Mouse (Mus musculus) ES-Bruce4 (cell line): ENCODE results near the gene Bbof1. TPM values are rescaled to one million over a fixed set of nuclear protein-coding genes. Genes with fewer than 3 reads are reported as not detected.
A peak's percentile ranks its signal among the peaks of the same experiment; 100 is the strongest.

Experiments used
- H3K27ac ChIP-seq: 2 replicates; pipeline ENCODE4 v1.5.1; 2012; ENCODE audit warnings: low read length, inconsistent platforms; ENCODE audit not compliant: insufficient read depth
- H3K27me3 ChIP-seq: 2 replicates; pipeline ENCODE4 v1.6.1; 2012; ENCODE audit warnings: mild to moderate bottlenecking, low read length, inconsistent platforms; ENCODE audit not compliant: control insufficient read depth, poor library complexity, insufficient read depth, severe bottlenecking
- H3K36me3 ChIP-seq: 2 replicates; pipeline ENCODE4 v1.6.1; 2012; ENCODE audit warnings: inconsistent platforms, mild to moderate bottlenecking, low read length, moderate library complexity; ENCODE audit not compliant: control insufficient read depth, poor library complexity, insufficient read depth, severe bottlenecking
- H3K4me1 ChIP-seq: one replicate; pipeline ENCODE4 v1.8.1; 2011; ENCODE audit warnings: low read length; ENCODE audit not compliant: control insufficient read depth, insufficient read depth
- H3K4me3 ChIP-seq: 2 replicates; pipeline ENCODE4 v1.5.1; 2011; ENCODE audit warnings: low read depth, mild to moderate bottlenecking, low read length
- H3K9ac ChIP-seq: 2 replicates; pipeline ENCODE4 v1.6.1; 2012; ENCODE audit warnings: low read depth, mild to moderate bottlenecking, inconsistent platforms; ENCODE audit not compliant: poor library complexity, severe bottlenecking
- H3K9me3 ChIP-seq: replicated peaks from 2 replicates; pipeline ENCODE4 v1.6.1; 2012; ENCODE audit warnings: mild to moderate bottlenecking, low read length, inconsistent platforms; ENCODE audit not compliant: control insufficient read depth, poor library complexity, insufficient read depth, severe bottlenecking
- CTCF ChIP-seq: IDR thresholded peaks from one replicate; pipeline ENCODE4 v1.8.1; 2011; ENCODE audit warnings: low read depth, low read length
- EP300 ChIP-seq: IDR thresholded peaks from 2 replicates; pipeline ENCODE4 v1.6.1; 2011; ENCODE audit warnings: low read depth, low read length; ENCODE audit not compliant: insufficient read depth
- POLR2A ChIP-seq: IDR thresholded peaks from one replicate; pipeline ENCODE4 v1.8.1; 2011; ENCODE audit warnings: low read length; ENCODE audit not compliant: insufficient read depth
- polyA plus RNA-seq: library from polyadenylated mRNA; stranded (reverse); fragments of >200 nt; gene quantifications from 2 replicates; pipeline ENCODE4 v1.2.4, GENCODE M21; 2011; ENCODE audit warnings: low read depth; ENCODE audit not compliant: missing spikeins, insufficient read depth, insufficient read length

The Bbof1 gene
- polyA plus RNA-seq, 1 experiment = 1.1 TPM

DNA sequence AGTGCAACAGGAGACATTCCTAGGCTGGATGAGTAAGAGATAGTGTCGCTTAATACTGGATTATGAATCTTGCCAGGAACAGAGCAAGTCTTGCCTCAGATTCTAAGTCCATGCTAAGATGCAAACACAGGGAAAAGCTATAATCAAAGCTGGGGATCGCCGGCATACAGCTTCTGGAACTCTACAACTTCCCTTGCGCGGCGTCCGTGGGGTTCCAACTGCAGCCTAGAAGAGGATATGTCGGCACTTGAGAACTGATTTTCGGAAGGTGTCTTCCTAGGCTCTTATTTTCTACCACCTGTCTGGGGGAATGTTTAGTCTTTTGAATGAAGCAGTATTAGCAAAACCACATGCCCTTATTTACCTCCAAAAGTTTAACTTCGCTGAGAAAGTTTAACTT is 41.0 kb downstream of the Bbof1 start:
- Histone ChIP-seq H3K27me3 (no peaks in the 10 kb centered on the region), H3K36me3 (no peaks in the 10 kb centered on the region), H3K4me1 (no peaks in the 10 kb centered on the region), H3K4me3 (no peak overlapping the region), H3K9ac (peak overlapping the region; percentile 26), H3K9me3 (no peaks in the 10 kb centered on the region), H3K27ac (no peak overlapping the region)
- TF ChIP-seq EP300 = no peak
- no peak for TF ChIP-seq POLR2A
- TF ChIP-seq CTCF = no peak

DNA sequence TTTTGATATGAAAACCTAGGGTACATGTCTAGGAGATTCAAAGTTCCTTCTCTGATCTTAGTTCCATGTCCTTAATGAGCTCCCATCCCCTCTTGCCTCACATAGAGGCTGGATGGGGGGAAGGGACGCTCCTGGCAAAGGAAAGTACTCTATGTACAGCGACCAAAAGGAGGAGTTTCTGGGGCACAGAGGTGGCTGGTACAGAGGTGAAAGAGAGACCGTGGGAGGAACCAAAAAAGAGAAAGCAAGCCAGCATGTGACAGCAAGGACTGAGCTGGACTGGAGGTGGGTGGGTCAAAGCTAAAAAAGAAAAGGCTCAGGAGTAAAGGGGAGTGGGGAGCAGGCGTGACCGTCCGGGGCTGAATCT is 41.5 kb downstream of the Bbof1 start:
- no peaks in the 10 kb centered on the region for H3K4me1 ChIP-seq
- no peak for TF ChIP-seq EP300
- no peak for TF ChIP-seq POLR2A
- TF ChIP-seq CTCF = no peak
- peak overlapping the region; percentile 26 for H3K9ac ChIP-seq
- H3K36me3 ChIP-seq = no peaks in the 10 kb centered on the region
- H3K27ac ChIP-seq = no peak overlapping the region
- no peaks in the 10 kb centered on the region for H3K27me3 ChIP-seq
- peak overlapping the region; percentile 90 for H3K4me3 ChIP-seq
- no peaks in the 10 kb centered on the region for H3K9me3 ChIP-seq

DNA sequence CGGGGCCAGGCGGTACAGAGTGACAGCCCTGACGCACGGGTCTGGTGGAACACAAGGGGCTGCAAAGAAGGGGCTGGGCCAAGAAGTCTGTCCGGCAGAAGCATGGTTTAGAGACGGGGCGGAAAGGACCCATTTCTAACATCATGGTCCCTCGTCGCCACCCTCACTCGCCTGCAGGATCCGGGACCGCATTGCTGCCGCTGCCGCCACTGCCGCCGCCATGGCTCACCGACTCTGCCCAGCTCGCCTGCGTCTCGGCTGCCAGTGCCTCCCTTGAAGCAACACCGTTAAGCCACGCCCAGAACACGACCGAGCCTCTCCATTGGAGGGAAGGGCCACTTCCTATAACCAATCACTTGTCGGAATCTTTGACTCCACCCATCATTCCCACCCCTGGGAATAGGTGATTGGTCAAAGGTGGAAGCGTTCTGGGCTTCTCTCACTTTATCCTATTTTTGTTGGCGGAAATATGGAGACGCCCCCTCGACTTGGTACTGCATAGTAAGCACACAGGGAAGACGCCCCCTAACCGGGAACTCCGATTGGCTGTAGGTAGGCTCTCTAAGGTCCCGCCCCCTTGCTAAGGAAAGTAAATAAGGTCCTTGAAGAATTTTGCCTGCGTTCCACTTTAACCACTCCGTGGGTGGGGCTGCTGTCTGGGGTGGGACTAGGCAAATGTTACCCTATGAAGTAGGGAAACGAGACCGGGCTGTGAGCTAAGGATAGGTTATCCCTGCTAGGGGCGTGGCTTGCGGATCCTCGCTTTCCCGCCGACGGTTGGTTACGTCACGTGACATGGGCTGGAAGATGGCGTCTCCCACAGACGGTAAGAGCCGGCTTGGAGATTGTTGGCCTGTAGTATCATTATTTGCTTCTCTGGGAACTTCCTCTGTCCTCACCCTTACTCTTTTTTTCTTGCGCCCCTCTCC is 42.1 kb downstream of the Bbof1 start, which contains the start of the genes Aldh6a1 and Lin52:
Aldh6a1 (minus strand) TSS at position 287 of the 929 bp plus-strand sequence.
Lin52 (plus strand) TSS at position 705 of the 929 bp plus-strand sequence.
- TF ChIP-seq POLR2A (peak; percentile 84), CTCF (no peak), EP300 (peak; percentile 31; the same call in 1 of the 2 replicates)
- Histone ChIP-seq H3K27ac (peak within 1 kb of the TSS; percentile 8; the same call in 1 of the 2 replicates), H3K27me3 (no peaks in the 10 kb centered on the region), H3K36me3 (no peaks in the 10 kb centered on the region), H3K9me3 (no peaks in the 10 kb centered on the region), H3K4me3 (peak within 1 kb of the TSS; percentile 97), H3K9ac (peak within 1 kb of the TSS; percentile 91), H3K4me1 (no peaks in the 10 kb centered on the region)

DNA sequence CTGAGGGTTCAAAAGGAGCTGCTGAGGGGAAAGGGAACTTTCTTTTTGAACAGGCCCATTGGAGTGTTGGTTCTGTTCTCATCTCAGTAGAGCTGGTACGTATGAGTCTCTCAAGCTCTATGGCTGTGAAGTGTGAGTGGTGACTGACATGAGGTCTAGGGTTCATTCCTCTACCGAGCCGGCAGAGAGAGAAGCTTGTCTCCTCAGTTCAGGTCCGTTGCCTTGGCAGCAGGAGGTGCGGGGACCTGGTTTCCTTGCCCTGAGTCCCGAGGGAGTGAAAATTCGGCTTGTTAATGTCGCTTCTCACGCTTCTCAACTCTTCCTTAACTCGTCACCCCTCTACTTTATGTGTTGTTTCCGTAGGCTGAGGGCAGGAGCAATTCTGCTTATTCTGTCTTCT is 42.9 kb downstream of the Bbof1 start:
- Histone ChIP-seq H3K4me1 (no peaks in the 10 kb centered on the region), H3K9ac (peak overlapping the region; percentile 91), H3K27me3 (no peaks in the 10 kb centered on the region), H3K27ac (peak overlapping the region; percentile 8; the same call in 1 of the 2 replicates), H3K4me3 (peak overlapping the region; percentile 97), H3K9me3 (no peaks in the 10 kb centered on the region), H3K36me3 (peaks cover 2% of the 10 kb centered on the region; the same call in 1 of the 2 replicates)
- TF ChIP-seq EP300 = no peak
- no peak for TF ChIP-seq POLR2A
- TF ChIP-seq CTCF = no peak

DNA sequence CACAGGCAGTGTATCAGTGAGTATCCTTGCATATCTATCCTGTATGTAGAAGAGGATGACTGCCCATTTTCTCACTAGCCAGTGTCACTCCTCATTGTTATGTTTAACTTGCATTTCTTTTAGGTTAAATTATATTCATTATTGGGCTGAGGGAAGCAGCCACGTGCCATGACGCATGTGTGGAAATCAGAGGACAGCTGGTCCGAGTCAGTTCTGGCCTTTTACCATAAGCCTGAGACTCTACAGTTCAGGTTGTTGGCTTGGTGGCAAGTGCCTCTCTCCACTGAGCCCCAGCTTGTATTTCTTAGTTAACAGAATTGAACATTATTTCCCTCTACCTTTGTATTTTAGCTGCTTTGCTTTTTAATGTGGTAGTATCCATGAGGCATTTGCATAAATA is 48.0 kb downstream of the Bbof1 start:
- H3K27ac ChIP-seq = no peak overlapping the region
- TF ChIP-seq POLR2A (no peak), CTCF (no peak)
- no peaks in the 10 kb centered on the region for H3K9me3 ChIP-seq
- H3K9ac ChIP-seq = no peak overlapping the region
- peaks cover 38% of the 10 kb centered on the region for H3K36me3 ChIP-seq
- no peaks in the 10 kb centered on the region; the same call in 1 of the 2 replicates for H3K27me3 ChIP-seq
- no peaks in the 10 kb centered on the region for H3K4me1 ChIP-seq
- H3K4me3 ChIP-seq = no peak overlapping the region

DNA sequence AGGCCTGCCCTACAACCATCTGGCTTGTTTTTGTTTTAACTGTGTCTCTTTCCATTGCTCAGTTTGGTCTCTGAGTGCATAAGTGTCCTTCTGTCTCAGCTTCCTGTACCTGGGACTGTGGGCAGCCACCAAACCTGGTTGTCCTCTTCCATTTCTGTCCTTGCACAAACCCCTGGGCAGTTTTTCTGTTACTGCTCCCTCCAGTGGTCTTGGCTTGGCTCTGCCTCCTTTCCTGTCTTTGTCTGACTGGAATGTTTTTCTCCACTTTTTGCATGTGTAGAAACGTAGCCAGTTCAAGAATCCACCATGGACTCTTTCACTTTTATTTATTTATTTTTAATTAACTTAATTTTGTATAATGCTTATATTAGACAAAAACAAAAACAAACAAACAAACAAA is 51.0 kb downstream of the Bbof1 start:
- TF ChIP-seq CTCF (peak; percentile 9), POLR2A (no peak), EP300 (no peak)
- H3K36me3 ChIP-seq = peaks cover 48% of the 10 kb centered on the region

More for the DNA sequence above, 51.0 kb downstream of the Bbof1 start:
- no peaks in the 10 kb centered on the region; the same call in 1 of the 2 replicates for H3K27me3 ChIP-seq
- H3K4me3 ChIP-seq = no peak overlapping the region
- no peak overlapping the region for H3K9ac ChIP-seq
- no peak overlapping the region for H3K27ac ChIP-seq
- no peaks in the 10 kb centered on the region for H3K4me1 ChIP-seq
- H3K9me3 ChIP-seq = no peaks in the 10 kb centered on the region
